Mouse (Mus musculus): ENCODE measurements around the gene Gfpt2.

- TF ChIP-seq CTCF (conservative IDR thresholded peaks at IDR 0.05; ENCODE audit: insufficient read depth, insufficient read length, low read depth, low read length), result no peak
- TF ChIP-seq POLR2A (IDR thresholded peaks at IDR 0.05; ENCODE audit: low read depth, low read length), result no peak
Observed at GRCm38 (mm10) chr11:49778844-49779243, 15.1 kb upstream of the Gfpt2 start.

Data from kidney, adult 2 months (tissue).